Mouse (Mus musculus) midbrain, embryonic 10.5 days (tissue): ENCODE data around the gene Ergic1. TPM values are rescaled to one million over a fixed set of nuclear protein-coding genes. Genes with fewer than 3 reads are reported as not detected.
A peak's percentile ranks its signal among the peaks of the same experiment; 100 is the strongest.

Experiments used
- DNase-seq: peaks from one replicate; pipeline ENCODE4 v3.0.0-alpha.2; 2017; ENCODE audit warnings: low spot score
- H3K27ac ChIP-seq: fragments of 300-500 bp; sonication (generic); replicated peaks from 2 replicates; pipeline ENCODE4 v1.5.1; 2016; ENCODE audit warnings: mild to moderate bottlenecking
- H3K27me3 ChIP-seq: fragments of 300-500 bp; sonication (generic); 2 replicates; pipeline ENCODE4 v1.6.1; 2016; ENCODE audit warnings: low read depth, mild to moderate bottlenecking; ENCODE audit not compliant: poor library complexity, severe bottlenecking
- H3K36me3 ChIP-seq: fragments of 300-500 bp; sonication (generic); 2 replicates; pipeline ENCODE4 v1.6.1; 2016; ENCODE audit warnings: mild to moderate bottlenecking, moderate library complexity
- H3K4me1 ChIP-seq: fragments of 300-500 bp; sonication (generic); 2 replicates; pipeline ENCODE4 v1.6.1; 2016
- H3K4me3 ChIP-seq: fragments of 300-500 bp; sonication (generic); 2 replicates; pipeline ENCODE4 v1.5.1; 2016; ENCODE audit warnings: mild to moderate bottlenecking, moderate library complexity
- H3K9me3 ChIP-seq: fragments of 300-500 bp; sonication (generic); replicated peaks from 2 replicates; pipeline ENCODE4 v1.6.1; 2016; ENCODE audit warnings: mild to moderate bottlenecking
- WGBS: fragments of 180-500 bp; shearing (Covaris S2); methylation state at CpG from one replicate; pipeline ENCODE4 v1.1.7; 2016; 5-methylcytosine and 5-hydroxymethylcytosine counted together
- polyA plus RNA-seq: library from polyadenylated mRNA; unstranded; fragments of >200 nt; fragmentation: Nextera tagmentation; extraction: Ambion mirVana; gene quantifications from 2 replicates; pipeline ENCODE4 v1.2.1, GENCODE M21; 2016

The Ergic1 gene
- polyA plus RNA-seq, 1 experiment from 2014 or later, result 104 TPM

- Histone ChIP-seq H3K4me1 (no peaks in the 10 kb centered on the region), H3K27me3 (no peaks in the 10 kb centered on the region), H3K27ac (no peak overlapping the region), H3K4me3 (no peak overlapping the region), H3K36me3 (peaks cover 100% of the 10 kb centered on the region), H3K9me3 (no peaks in the 10 kb centered on the region)
- no peak for DNase-seq
- 94% methylated on average over 6 of the region's 6 CpGs for WGBS
These were observed 67.2 kb downstream of the Ergic1 start for GRCm38 (mm10) chr17:26628479-26628878.

- H3K9me3 ChIP-seq, result no peaks in the 10 kb centered on the region
- H3K4me1 ChIP-seq, result no peaks in the 10 kb centered on the region
- peaks cover 100% of the 10 kb centered on the region for H3K36me3 ChIP-seq
- H3K4me3 ChIP-seq, result no peak overlapping the region
- no peaks in the 10 kb centered on the region for H3K27me3 ChIP-seq
- 96% methylated on average over 3 of the region's 3 CpGs for WGBS
- no peak overlapping the region for H3K27ac ChIP-seq
- no peak for DNase-seq
These were observed 67.6 kb downstream of the Ergic1 start for GRCm38 (mm10) chr17:26628936-26629335.

GRCm38 (mm10) chr17:26631811-26632327 lies 70.6 kb downstream of the Ergic1 start:
- H3K36me3 ChIP-seq, result peaks cover 100% of the 10 kb centered on the region
- no peak overlapping the region for H3K27ac ChIP-seq
- no peaks in the 10 kb centered on the region for H3K27me3 ChIP-seq
- no peaks in the 10 kb centered on the region for H3K4me1 ChIP-seq
- no peak overlapping the region for H3K4me3 ChIP-seq
- 94% methylated on average over 8 of the region's 8 CpGs for WGBS
- DNase-seq, result no peak
- no peaks in the 10 kb centered on the region for H3K9me3 ChIP-seq

GRCm38 (mm10) chr17:26633186-26633585 lies 71.9 kb downstream of the Ergic1 start:
- Histone ChIP-seq H3K9me3 (no peaks in the 10 kb centered on the region), H3K27me3 (no peaks in the 10 kb centered on the region), H3K4me3 (no peak overlapping the region), H3K27ac (no peak overlapping the region), H3K36me3 (peaks cover 97% of the 10 kb centered on the region), H3K4me1 (no peaks in the 10 kb centered on the region)
- WGBS, result 91% methylated on average over 9 of the region's 9 CpGs
- DNase-seq, result no peak

GRCm38 (mm10) chr17:26633926-26634325 lies 72.6 kb downstream of the Ergic1 start:
- H3K9me3 ChIP-seq, result no peaks in the 10 kb centered on the region
- no peaks in the 10 kb centered on the region for H3K27me3 ChIP-seq
- H3K27ac ChIP-seq, result no peak overlapping the region
- H3K36me3 ChIP-seq, result peaks cover 96% of the 10 kb centered on the region
- H3K4me3 ChIP-seq, result no peak overlapping the region
- WGBS, result 98% methylated on average over 9 of the region's 9 CpGs
- H3K4me1 ChIP-seq, result no peaks in the 10 kb centered on the region
- DNase-seq, result no peak

- peaks cover 96% of the 10 kb centered on the region for H3K36me3 ChIP-seq
- 91% methylated on average over 7 of the region's 7 CpGs for WGBS
- no peak overlapping the region for H3K27ac ChIP-seq
- no peaks in the 10 kb centered on the region for H3K4me1 ChIP-seq
- no peaks in the 10 kb centered on the region for H3K9me3 ChIP-seq
- H3K27me3 ChIP-seq, result no peaks in the 10 kb centered on the region
- no peak for DNase-seq
- H3K4me3 ChIP-seq, result no peak overlapping the region
These were observed 73.2 kb downstream of the Ergic1 start for GRCm38 (mm10) chr17:26634539-26634938.

- Histone ChIP-seq H3K36me3 (peaks cover 96% of the 10 kb centered on the region), H3K4me1 (no peaks in the 10 kb centered on the region), H3K27ac (no peak overlapping the region), H3K27me3 (no peaks in the 10 kb centered on the region), H3K9me3 (no peaks in the 10 kb centered on the region), H3K4me3 (no peak overlapping the region)
- 92% methylated on average over 7 of the region's 7 CpGs for WGBS
- no peak for DNase-seq
These were observed 74.7 kb downstream of the Ergic1 start for GRCm38 (mm10) chr17:26635951-26636350.

- H3K36me3 ChIP-seq, result peaks cover 96% of the 10 kb centered on the region
- WGBS, result 75% methylated on average over 4 of the region's 4 CpGs
These were observed 76.6 kb downstream of the Ergic1 start for GRCm38 (mm10) chr17:26637851-26638250.

GRCm38 (mm10) chr17:26638655-26639054 lies 77.4 kb downstream of the Ergic1 start:
- H3K36me3 ChIP-seq, result peaks cover 96% of the 10 kb centered on the region
- H3K27ac ChIP-seq, result no peak overlapping the region
- H3K9me3 ChIP-seq, result no peaks in the 10 kb centered on the region
- peak; percentile 72 for DNase-seq
- 40% methylated on average over 7 of the region's 7 CpGs for WGBS
- H3K4me3 ChIP-seq, result no peak overlapping the region
- H3K4me1 ChIP-seq, result peaks cover 2% of the 10 kb centered on the region; the same call in 1 of the 2 replicates
- H3K27me3 ChIP-seq, result no peaks in the 10 kb centered on the region

More at GRCm38 (mm10) chr17:26637851-26638250, 76.6 kb downstream of the Ergic1 start:
- Histone ChIP-seq H3K9me3 (no peaks in the 10 kb centered on the region), H3K27me3 (no peaks in the 10 kb centered on the region), H3K27ac (0 out of 2 replicates have a peak overlapping the region, but pooled peaks have one; percentile 17), H3K4me1 (no peaks in the 10 kb centered on the region), H3K4me3 (no peak overlapping the region)
- no peak for DNase-seq

GRCm38 (mm10) chr17:26639791-26640190 lies 78.5 kb downstream of the Ergic1 start:
- 93% methylated on average over 2 of the region's 2 CpGs for WGBS
- no peak overlapping the region for H3K4me3 ChIP-seq

GRCm38 (mm10) chr17:26640286-26640740 lies 79.0 kb downstream of the Ergic1 start:
- H3K4me3 ChIP-seq, result no peak overlapping the region
- H3K27me3 ChIP-seq, result no peaks in the 10 kb centered on the region
- peaks cover 18% of the 10 kb centered on the region for H3K4me1 ChIP-seq
- 94% methylated on average over 3 of the region's 3 CpGs for WGBS
- peaks cover 96% of the 10 kb centered on the region for H3K36me3 ChIP-seq
- H3K9me3 ChIP-seq, result no peaks in the 10 kb centered on the region
- no peak overlapping the region for H3K27ac ChIP-seq
- no peak for DNase-seq

More at GRCm38 (mm10) chr17:26639791-26640190, 78.5 kb downstream of the Ergic1 start:
- H3K27ac ChIP-seq, result no peak overlapping the region
- H3K27me3 ChIP-seq, result no peaks in the 10 kb centered on the region
- H3K4me1 ChIP-seq, result peaks cover 13% of the 10 kb centered on the region
- peaks cover 96% of the 10 kb centered on the region for H3K36me3 ChIP-seq
- H3K9me3 ChIP-seq, result no peaks in the 10 kb centered on the region
- no peak for DNase-seq

- no peak overlapping the region for H3K4me3 ChIP-seq
- no peaks in the 10 kb centered on the region for H3K27me3 ChIP-seq
- H3K36me3 ChIP-seq, result peaks cover 100% of the 10 kb centered on the region
- 95% methylated on average over 8 of the region's 8 CpGs for WGBS
- no peaks in the 10 kb centered on the region for H3K9me3 ChIP-seq
- no peak for DNase-seq
- H3K4me1 ChIP-seq, result peaks cover 20% of the 10 kb centered on the region
- H3K27ac ChIP-seq, result peak overlapping the region; percentile 77; the same call in 1 of the 2 replicates
These were observed 82.2 kb downstream of the Ergic1 start for GRCm38 (mm10) chr17:26643456-26643855.

GRCm38 (mm10) chr17:26643993-26644392 lies 82.7 kb downstream of the Ergic1 start:
- Histone ChIP-seq H3K4me1 (peaks cover 20% of the 10 kb centered on the region), H3K27me3 (no peaks in the 10 kb centered on the region), H3K36me3 (peaks cover 100% of the 10 kb centered on the region), H3K9me3 (no peaks in the 10 kb centered on the region), H3K4me3 (no peak overlapping the region), H3K27ac (peak overlapping the region; percentile 77)
- no peak for DNase-seq
- WGBS, result 89% methylated on average over 2 of the region's 2 CpGs
